Mouse (Mus musculus) heart, embryonic 14.5 days (tissue): ENCODE measurements around the gene Nuak1. TPM values are rescaled to one million over a fixed set of nuclear protein-coding genes. Genes with fewer than 3 reads are reported as not detected.
A peak's percentile ranks its signal among the peaks of the same experiment; 100 is the strongest.

Source experiments
- ATAC-seq: fragments of 200-750 bp; cut with Nextera tagmentation; 2 replicates; pipeline ENCODE4 v1.8.0; 2017; ENCODE audit warnings: low read depth, moderate TSS enrichment; ENCODE audit not compliant: insufficient number of reproducible peaks, insufficient read depth, low FRiP score
- H3K27ac ChIP-seq, 2 experiments: fragments of 200-500 bp in 1 of 2; fragments of 300-500 bp in 1 of 2; sonication (generic) in 1 of 2; replicated peaks in 1 of 2; 2 replicates each; pipeline ENCODE4 v1.5.1; 2012 to 2014; ENCODE audit warnings: low read depth in 2 of 2, low read length in 2 of 2, control low read depth in 1 of 2, mild to moderate bottlenecking in 1 of 2, mixed read lengths in 1 of 2; ENCODE audit not compliant: control insufficient read depth in 1 of 2, insufficient read depth in 1 of 2
- H3K27me3 ChIP-seq: fragments of 300-500 bp; sonication (generic); 2 replicates; pipeline ENCODE4 v1.6.1; 2014; ENCODE audit warnings: mild to moderate bottlenecking, low read length, control low read depth; ENCODE audit not compliant: control insufficient read depth, insufficient read depth
- H3K36me3 ChIP-seq: fragments of 300-500 bp; sonication (generic); 2 replicates; pipeline ENCODE4 v1.6.1; 2014; ENCODE audit warnings: mild to moderate bottlenecking, control low read depth, low read length, mixed read lengths; ENCODE audit not compliant: control insufficient read depth, insufficient read depth
- H3K4me1 ChIP-seq, 2 experiments: fragments of 200-500 bp in 1 of 2; fragments of 300-500 bp in 1 of 2; sonication (generic) in 1 of 2; 2 replicates each; pipeline ENCODE4 v1.6.1; 2012 to 2014; ENCODE audit warnings: low read length in 2 of 2, control low read depth in 1 of 2, mixed read lengths in 1 of 2; ENCODE audit not compliant: control insufficient read depth in 2 of 2, insufficient read depth in 2 of 2
- H3K4me2 ChIP-seq: fragments of 300-500 bp; sonication (generic); 2 replicates; pipeline ENCODE4 v1.6.1; 2014; ENCODE audit warnings: mild to moderate bottlenecking, low read length
- H3K4me3 ChIP-seq, 2 experiments: fragments of 200-500 bp in 1 of 2; fragments of 300-500 bp in 1 of 2; sonication (generic) in 1 of 2; 2 replicates each; pipeline ENCODE4 v1.5.1; 2012 to 2014; ENCODE audit warnings: low read length in 2 of 2, mild to moderate bottlenecking in 2 of 2, control low read depth in 1 of 2, low read depth in 1 of 2, moderate library complexity in 1 of 2; ENCODE audit not compliant: control insufficient read depth in 1 of 2, insufficient read depth in 1 of 2
- H3K9ac ChIP-seq: fragments of 300-500 bp; sonication (generic); 2 replicates; pipeline ENCODE4 v1.6.1; 2014; ENCODE audit warnings: mild to moderate bottlenecking, low read length
- H3K9me3 ChIP-seq: fragments of 300-500 bp; sonication (generic); 2 replicates; pipeline ENCODE4 v1.6.1; 2016; ENCODE audit warnings: low read length, control low read depth; ENCODE audit not compliant: control insufficient read depth
- WGBS: fragments of 180-500 bp; shearing (Covaris S2); extraction: QIAGEN DNeasy Blood & Tissue Kit; methylation state at CpG from one replicate; pipeline ENCODE4 v1.1.7; 2014; 5-methylcytosine and 5-hydroxymethylcytosine counted together
- polyA plus RNA-seq: library from polyadenylated mRNA; unstranded; fragments of >200 nt; fragmentation: Nextera tagmentation; extraction: Ambion mirVana; gene quantifications from 2 replicates; pipeline ENCODE4 v1.2.1, GENCODE M21; 2014

Gene Nuak1
- polyA plus RNA-seq, 1 experiment from 2014 or later: 3.4 TPM

DNA sequence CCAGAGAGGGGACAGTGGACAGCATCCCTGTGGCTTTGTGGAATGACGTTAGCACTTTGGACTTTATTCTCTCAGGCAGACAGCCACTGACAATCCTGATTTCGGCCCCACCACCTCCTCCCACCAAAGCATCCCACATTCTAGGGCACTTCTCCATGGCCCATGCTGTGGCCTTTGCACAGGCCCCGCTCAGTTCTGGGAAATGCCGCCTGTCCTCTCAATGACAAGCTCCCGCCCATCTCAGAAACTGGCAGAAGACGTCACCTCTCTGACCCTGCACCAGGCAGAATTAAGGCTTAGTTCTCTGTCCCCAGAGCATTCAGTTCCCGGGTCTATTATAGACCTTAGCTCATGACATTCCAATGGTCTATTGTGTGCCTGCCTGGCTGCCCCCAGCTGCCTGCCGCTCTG, 7.0 kb upstream of the Nuak1 start:
- Histone ChIP-seq H3K4me3 (no peak overlapping the region), H3K4me1 (peaks cover 22 to 26% of the 10 kb centered on the region in 2 experiments), H3K27ac (peak overlapping the region; percentile 78 to 90), H3K4me2 (no peak overlapping the region), H3K9ac (peak overlapping the region; percentile 54), H3K9me3 (no peaks in the 10 kb centered on the region), H3K27me3 (no peaks in the 10 kb centered on the region), H3K36me3 (no peaks in the 10 kb centered on the region)
- 20% methylated on average over 8 of the region's 8 CpGs for WGBS
- ATAC-seq: 0 out of 2 replicates have a peak, but pooled peaks have one; percentile 28

DNA sequence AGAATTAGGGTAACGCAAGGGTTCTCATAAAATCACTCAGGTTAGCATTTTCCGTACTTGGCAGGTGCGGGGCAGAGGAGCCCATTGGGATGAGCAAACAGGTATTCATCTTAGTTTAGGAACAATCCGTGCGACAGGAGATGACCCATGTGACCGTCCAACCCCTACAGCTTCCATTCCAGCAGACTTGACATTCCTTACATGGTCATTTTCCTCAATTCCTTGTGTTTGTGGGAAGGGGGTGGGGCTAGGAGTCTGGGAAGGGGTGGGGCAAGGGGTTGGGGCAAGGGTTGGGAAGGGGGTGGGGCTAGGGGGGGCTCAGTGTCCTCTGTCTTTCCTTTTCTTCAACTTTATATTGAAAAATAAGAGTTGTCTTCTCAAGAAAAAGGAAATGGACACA, 6.3 kb upstream of the Nuak1 start:
- peak overlapping the region in 1 of 2 experiments; percentile 78; a peak in 2 of 4 replicates for H3K27ac ChIP-seq
- H3K36me3 ChIP-seq: no peaks in the 10 kb centered on the region
- H3K27me3 ChIP-seq: no peaks in the 10 kb centered on the region
- ATAC-seq: no peak
- WGBS: 87% methylated on average over 6 of the region's 6 CpGs
- H3K4me3 ChIP-seq: no peak overlapping the region
- peaks cover 27 to 33% of the 10 kb centered on the region in 2 experiments for H3K4me1 ChIP-seq
- H3K9ac ChIP-seq: no peak overlapping the region; the same call in 1 of the 2 replicates
- H3K4me2 ChIP-seq: no peak overlapping the region
- H3K9me3 ChIP-seq: no peaks in the 10 kb centered on the region

- no peaks in the 10 kb centered on the region for H3K27me3 ChIP-seq
- H3K9ac ChIP-seq: no peak overlapping the region
- no peak for ATAC-seq
- no peak overlapping the region for H3K27ac ChIP-seq
- no peak overlapping the region for H3K4me3 ChIP-seq
- H3K4me1 ChIP-seq: peaks cover 21 to 27% of the 10 kb centered on the region in 2 experiments
- H3K36me3 ChIP-seq: no peaks in the 10 kb centered on the region
- no peak overlapping the region for H3K4me2 ChIP-seq
- 61% methylated on average over 9 of the region's 9 CpGs for WGBS
- H3K9me3 ChIP-seq: no peaks in the 10 kb centered on the region
Measured at GRCm38 (mm10) chr10:84444396-84444795, 4.0 kb upstream of the Nuak1 start.

GRCm38 (mm10) chr10:84441846-84442245, 1.4 kb upstream of the Nuak1 start:
- H3K36me3 ChIP-seq: 0 out of 2 replicates have a peak, but pooled peaks cover 1% of the 10 kb centered on the region
- WGBS: 11% methylated on average over 11 of the region's 11 CpGs
- peak overlapping the region; percentile 94 for H3K9ac ChIP-seq
- peak overlapping the region; percentile 82 for H3K4me2 ChIP-seq
- H3K27me3 ChIP-seq: no peaks in the 10 kb centered on the region
- ATAC-seq: no peak
- H3K4me1 ChIP-seq: peaks cover 22 to 34% of the 10 kb centered on the region in 2 experiments
- peak overlapping the region; percentile 79 to 83 for H3K4me3 ChIP-seq
- peak overlapping the region; percentile 94 to 95; a peak in 3 of 4 replicates for H3K27ac ChIP-seq
- H3K9me3 ChIP-seq: no peaks in the 10 kb centered on the region

GRCm38 (mm10) chr10:84441434-84441785, 1.0 kb upstream of the Nuak1 start:
- H3K27me3 ChIP-seq: no peaks in the 10 kb centered on the region
- no peak for ATAC-seq
- no peaks in the 10 kb centered on the region for H3K9me3 ChIP-seq
- peak overlapping the region; percentile 82 for H3K4me2 ChIP-seq
- H3K27ac ChIP-seq: peak overlapping the region; percentile 94 to 95
- peak overlapping the region; percentile 94 for H3K9ac ChIP-seq
- peaks cover 22 to 38% of the 10 kb centered on the region in 2 experiments for H3K4me1 ChIP-seq
- 4% methylated on average over 7 of the region's 7 CpGs for WGBS
- H3K36me3 ChIP-seq: 0 out of 2 replicates have a peak, but pooled peaks cover 5% of the 10 kb centered on the region
- H3K4me3 ChIP-seq: peak overlapping the region; percentile 79 to 83

GRCm38 (mm10) chr10:84440181-84440540, 236 bp downstream of the Nuak1 start:
- no peaks in the 10 kb centered on the region for H3K9me3 ChIP-seq
- H3K36me3 ChIP-seq: 0 out of 2 replicates have a peak, but pooled peaks cover 6% of the 10 kb centered on the region
- WGBS: under 1% methylated on average over 32 of the region's 32 CpGs
- H3K4me1 ChIP-seq: peaks cover 26 to 50% of the 10 kb centered on the region in 2 experiments
- peak overlapping the region; percentile 94 for H3K9ac ChIP-seq
- peak; percentile 11 for ATAC-seq
- H3K27ac ChIP-seq: peak overlapping the region; percentile 85 to 94
- H3K4me3 ChIP-seq: peak overlapping the region; percentile 79 to 83
- H3K4me2 ChIP-seq: peak overlapping the region; percentile 82
- H3K27me3 ChIP-seq: no peaks in the 10 kb centered on the region

GRCm38 (mm10) chr10:84439228-84439596, 1.2 kb downstream of the Nuak1 start:
- Histone ChIP-seq H3K27ac (peak overlapping the region; percentile 85 to 94), H3K4me2 (peak overlapping the region; percentile 82), H3K36me3 (0 out of 2 replicates have a peak, but pooled peaks cover 6% of the 10 kb centered on the region), H3K4me3 (peak overlapping the region; percentile 79 to 83), H3K9me3 (no peaks in the 10 kb centered on the region), H3K27me3 (no peaks in the 10 kb centered on the region), H3K9ac (peak overlapping the region; percentile 94), H3K4me1 (peaks cover 32 to 60% of the 10 kb centered on the region in 2 experiments)
- ATAC-seq: no peak
- WGBS: 11% methylated on average over 7 of the region's 7 CpGs
